Mouse (Mus musculus): ENCODE results near the gene Cd19. TPM values are rescaled to one million over a fixed set of nuclear protein-coding genes. Genes with fewer than 3 reads are reported as not detected.
"Not testable (repeated sequence)": the region's sequence is repeated elsewhere in the genome, so short reads cannot be mapped to it uniquely, and the experiment has no call there.

Gene Cd19
- total RNA-seq, 2 experiments from 2014 or later = 0.48 TPM; not detected in 1

DNA sequence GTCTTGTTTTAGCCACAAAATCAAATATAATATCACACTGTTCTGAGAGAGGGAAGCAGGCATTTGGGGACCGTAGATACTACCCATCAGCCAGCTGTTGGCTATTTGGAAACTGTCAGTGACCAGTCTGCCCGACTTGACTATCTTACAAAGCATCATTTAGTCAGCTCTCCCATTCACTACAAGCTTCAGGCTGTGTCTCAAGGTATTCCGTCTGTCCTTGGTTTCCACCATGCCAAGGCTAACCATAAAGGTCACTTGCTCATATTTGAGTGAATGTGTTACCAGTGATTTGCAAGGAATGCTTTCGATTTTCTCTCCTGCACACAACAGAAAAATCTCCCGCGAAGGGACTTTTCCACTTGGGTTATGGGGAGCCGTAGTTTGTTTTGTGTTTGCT, 20.0 kb upstream of the Cd19 start:
- no peak for DNase-seq

DNA sequence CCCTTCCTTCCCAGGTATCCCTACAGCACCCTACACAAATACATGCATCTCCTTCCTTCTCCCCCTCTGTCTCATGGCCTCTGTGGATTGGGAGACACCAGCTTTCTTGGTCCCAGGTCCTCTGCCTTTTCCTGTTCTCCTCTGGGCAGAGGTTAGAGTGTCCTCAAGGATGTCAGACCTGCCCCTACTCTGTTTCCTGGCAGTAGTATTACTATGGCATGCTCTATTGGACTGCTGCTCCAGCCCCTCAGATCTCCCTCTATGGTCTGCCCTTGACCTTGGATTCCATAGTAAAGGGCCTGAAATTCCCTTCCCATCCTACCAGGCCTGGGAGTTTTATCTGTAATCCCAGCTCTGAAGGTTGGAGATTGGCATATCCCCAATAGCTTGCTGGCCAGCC, 15.5 kb upstream of the Cd19 start:
- DNase-seq = no peak

- peak; percentile 43 for DNase-seq
Observed at GRCm38 (mm10) chr7:126429503-126429898, 14.8 kb upstream of the Cd19 start.

DNA sequence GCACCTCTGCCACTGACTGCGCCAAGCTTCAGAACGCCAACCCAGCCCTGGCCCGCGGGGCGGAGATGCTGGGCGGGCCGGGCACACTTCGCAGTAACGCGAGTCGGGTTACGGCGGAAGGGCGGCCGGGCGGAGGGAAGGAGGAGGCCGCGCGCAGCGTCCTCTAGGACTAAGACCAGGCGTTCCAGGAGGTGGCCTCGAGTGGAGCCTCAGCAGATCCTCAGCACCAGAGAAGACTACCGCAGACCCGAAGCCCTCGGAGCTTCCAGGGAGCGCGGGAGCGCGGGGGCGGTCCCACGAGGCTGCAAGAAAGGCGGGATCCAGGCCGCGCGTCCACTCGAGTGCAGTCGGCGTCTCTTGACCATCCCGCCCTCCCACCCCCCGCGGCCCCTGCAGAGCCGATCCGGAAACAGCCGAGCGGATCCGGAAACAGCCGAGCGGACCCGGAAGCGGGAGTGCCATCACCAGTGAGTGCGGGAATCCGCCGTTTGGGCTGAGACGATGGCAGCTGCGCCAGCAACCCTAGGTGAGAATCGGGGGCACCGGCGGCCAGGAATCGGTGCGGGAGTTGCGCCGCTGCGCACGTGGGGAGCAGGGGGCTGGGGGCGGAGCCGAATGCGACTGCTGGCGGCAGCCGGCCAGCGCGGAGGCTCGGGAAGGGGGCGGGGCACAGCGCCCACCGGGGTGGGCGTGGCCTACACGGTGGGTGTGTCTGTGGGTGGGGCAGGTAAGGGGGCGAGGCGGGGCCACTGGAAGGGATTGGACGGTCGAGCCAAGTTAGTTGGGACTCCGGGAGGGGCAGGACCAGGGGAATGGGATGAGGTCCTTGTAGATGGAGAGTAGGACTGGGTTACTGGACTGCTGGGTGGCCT, 14.2 kb upstream of the Cd19 start, which contains the start of gene Rabep2:
Rabep2 (plus strand) TSS at position 129 of the 872 bp plus-strand sequence.
- DNase-seq = peak; percentile 92

DNA sequence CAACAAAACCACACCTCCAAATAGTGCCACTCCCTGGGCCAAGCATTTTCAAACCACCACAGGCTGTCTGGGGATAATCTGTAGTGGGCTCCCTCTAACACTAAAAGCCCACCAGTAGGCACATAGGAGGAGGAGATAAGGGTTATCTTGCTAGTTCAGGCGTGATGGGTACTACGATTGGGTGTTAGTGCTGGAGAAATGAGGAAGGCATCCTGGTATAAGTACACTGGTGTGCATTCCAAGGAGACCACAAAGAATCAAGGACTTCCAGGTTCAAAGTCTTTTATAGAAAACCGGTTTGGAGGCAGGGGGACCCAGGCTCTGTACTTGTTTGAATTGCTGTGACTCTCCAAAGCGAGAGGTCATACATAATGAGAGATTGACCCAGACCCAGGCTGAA, 13.5 kb upstream of the Cd19 start:
- no peak for DNase-seq

DNA sequence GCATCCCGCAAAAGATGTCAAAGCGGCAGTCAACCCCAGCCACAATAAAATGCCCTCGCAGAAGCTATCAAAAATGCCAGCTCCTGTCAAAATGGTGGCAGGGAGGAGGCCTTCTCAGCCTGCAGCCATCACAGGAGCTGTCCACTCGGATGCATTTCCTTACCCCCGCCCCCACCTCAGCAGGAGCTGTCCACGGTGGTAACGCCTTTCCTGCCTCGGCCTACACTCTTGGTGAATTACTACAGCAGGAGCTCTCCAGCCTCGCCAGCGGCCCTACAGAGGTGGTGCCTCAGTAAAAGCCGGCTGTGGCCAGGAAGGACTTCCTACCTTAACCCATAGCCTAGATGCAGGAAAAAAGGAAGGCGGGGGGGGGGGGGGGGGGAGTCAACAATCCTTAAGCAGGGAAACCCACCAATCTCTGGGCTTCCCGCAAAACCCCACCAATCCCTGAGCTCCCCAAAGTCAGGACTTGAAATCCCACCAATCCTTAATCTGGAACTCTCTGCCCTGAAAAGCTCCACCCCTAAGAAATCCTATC, 12.7 kb upstream of the Cd19 start:
- no peak for DNase-seq

GRCm38 (mm10) chr7:126424161-126424560, 9.5 kb upstream of the Cd19 start:
- DNase-seq = no peak

DNA sequence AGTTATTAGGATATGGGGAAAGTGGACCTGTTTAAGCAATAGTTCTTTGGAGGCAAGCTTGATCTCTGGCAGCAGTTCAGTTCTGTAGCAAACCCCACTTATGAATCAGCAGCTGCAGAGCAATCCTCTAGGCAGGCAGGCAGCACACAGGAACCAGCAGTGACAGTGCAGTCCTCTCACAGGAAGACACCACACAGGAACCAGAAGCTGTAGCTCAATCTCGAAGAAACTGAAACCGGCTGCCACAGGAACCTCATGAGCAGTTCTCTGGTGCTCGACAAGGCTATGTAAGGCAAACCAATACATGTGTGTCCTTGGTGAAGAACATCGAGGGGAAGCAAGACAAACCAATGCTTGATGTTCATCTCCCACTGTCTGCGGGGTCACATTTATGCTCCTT, 7.1 kb upstream of the Cd19 start:
- no peak for DNase-seq

DNA sequence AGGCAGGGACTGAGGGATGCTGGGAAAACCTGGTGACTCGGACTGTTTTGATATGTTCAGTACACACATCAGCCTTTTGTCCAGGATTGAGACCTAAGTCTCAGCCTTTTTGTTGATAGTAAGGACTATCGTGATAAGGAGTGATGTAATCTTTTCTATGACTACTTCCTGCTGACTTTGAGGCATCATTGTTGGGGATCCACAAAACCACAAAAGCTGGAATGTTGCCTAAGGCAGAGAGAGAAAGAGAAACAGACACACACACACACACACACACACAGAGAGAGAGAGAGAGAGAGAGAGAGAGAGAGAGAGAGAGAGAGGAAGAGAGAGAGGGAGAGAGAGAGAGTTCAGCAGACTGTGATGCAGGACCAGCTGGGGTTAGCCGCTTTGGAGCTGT, 3.8 kb upstream of the Cd19 start:
- DNase-seq = no peak

DNA sequence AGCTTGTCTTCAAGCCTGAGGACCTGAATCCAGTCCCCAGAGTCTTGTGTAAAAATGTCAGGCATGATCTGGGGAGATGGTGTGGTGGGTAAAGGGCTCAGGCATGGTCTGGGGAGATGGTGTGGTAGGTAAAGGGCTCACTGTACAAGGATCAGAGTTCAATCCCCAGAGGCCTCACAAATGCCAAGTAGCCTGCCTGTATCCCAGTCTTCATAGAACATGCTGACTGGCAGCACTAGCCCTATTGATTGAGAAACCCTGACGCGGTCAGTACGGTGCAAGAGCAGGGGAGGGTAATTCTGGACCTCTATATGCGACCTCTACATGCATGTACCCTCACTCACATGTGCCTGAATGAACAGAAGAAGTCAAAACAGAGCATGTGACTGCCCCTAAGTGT, 2.9 kb upstream of the Cd19 start:
- DNase-seq = no peak

DNA sequence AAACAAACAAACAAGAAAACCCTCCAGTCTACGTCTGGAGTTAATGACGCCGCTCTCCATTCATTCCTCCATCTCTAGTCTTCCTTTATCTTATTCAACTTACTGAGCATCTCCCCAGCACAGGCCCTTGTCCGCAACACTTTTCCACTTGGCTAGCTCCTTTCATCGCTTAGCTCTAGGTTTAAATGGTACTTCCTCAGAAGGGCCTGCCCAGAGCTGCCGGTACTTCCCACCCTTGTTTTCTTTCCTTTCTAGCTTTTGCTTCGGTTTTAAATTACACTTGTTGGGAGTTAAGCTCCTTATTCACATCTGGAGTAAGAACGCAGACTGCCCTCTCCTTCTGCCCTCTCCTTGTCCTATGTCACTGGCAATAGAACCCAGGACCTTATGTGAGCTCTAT, 2.4 kb upstream of the Cd19 start:
- DNase-seq = no peak

- DNase-seq = no peak
Observed at GRCm38 (mm10) chr7:126416615-126417014, 1.9 kb upstream of the Cd19 start.

DNA sequence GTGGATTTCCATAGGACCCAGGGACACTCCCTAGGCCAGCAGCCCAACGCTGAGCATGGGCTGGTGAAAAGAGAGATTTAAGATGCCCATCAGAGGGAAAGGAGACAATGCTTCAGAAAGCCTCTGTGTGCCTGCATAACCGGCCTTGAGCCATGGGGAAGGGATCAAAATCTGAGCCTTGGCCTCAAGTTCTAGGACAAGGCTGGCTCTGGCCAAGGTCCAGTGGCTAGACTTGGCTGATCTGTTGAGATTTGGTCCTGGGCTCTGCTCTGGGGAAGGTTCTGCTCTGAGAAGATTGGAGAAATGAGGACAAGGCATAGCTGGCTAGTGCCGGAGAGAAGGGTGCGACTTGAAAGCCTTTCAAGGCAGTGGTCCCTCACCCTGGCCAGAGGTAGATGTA, 3.6 kb downstream of the Cd19 start:
- DNase-seq = no peak

- DNase-seq = no peak
Observed at GRCm38 (mm10) chr7:126408686-126409085, 6.0 kb downstream of the Cd19 start.

GRCm38 (mm10) chr7:126402518-126402917, 12.2 kb downstream of the Cd19 start:
- DNase-seq = not testable (repeated sequence)

- peak; percentile 59 for DNase-seq
Observed at GRCm38 (mm10) chr7:126399548-126399947, 15.1 kb downstream of the Cd19 start.

DNA sequence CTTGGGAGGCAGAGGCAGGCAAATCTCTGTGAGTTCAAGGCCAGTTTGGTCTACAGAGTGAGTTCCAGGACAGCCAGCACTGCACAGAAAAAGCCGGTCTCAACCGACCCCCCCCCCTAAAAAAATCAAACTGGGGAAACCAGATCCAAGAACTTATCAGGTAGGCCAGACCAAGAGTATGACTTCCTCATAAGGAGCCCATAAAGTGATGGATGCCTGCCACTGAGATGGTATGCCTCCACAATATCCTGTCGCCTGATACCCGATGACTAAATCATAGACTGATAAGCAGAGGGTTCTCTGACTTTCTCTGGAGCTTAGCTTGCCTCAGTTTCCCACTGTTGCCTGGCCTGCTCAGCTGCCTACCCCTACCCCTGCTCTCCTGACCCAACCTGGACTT, 16.9 kb downstream of the Cd19 start:
- no peak for DNase-seq

GRCm38 (mm10) chr7:126397221-126397620, 17.5 kb downstream of the Cd19 start:
- no peak for DNase-seq

GRCm38 (mm10) chr7:126396298-126397119, 18.2 kb downstream of the Cd19 start, which contains the start of gene Nfatc2ip:
TSS of gene Nfatc2ip (minus strand) at chr7:126396737.
- DNase-seq = peak; percentile 93

- not testable (repeated sequence) for DNase-seq
Observed at GRCm38 (mm10) chr7:126392086-126392884, 22.4 kb downstream of the Cd19 start.

DNA sequence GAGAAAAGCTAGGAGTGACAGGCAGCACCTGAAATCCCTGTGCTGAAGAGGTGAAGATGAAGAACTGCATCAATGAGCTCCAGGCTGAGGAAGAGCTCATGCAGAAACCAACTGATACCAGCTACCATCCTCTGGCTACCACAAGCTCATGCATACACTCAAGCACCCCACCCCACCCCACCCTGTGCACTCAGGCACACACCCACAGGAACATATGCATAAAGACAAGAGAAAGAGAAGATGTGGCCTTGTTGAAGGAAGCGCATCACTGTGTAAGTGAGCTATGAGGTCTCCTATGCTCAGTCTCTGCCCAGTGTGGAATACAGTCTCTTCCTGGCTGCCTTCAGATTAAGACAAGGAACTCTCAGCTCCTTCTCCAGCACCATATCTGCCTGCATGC, 26.5 kb downstream of the Cd19 start:
- DNase-seq = no peak

GRCm38 (mm10) chr7:126383565-126383964, 31.1 kb downstream of the Cd19 start:
- no peak for DNase-seq
